Mouse (Mus musculus) myocyte (in vitro differentiated cells): Measurements from ENCODE around the gene Gm42906.

Source experiments
- CEBPB ChIP-seq: IDR thresholded peaks from 2 replicates; pipeline ENCODE4 v1.6.1; 2011; ENCODE audit warnings: mild to moderate bottlenecking, moderate library complexity; ENCODE audit not compliant: poor library complexity, insufficient read depth, severe bottlenecking
- MAX ChIP-seq: IDR thresholded peaks from one replicate; pipeline ENCODE4 v1.6.1; 2011; ENCODE audit warnings: low read depth, mild to moderate bottlenecking, control low read depth
- POLR2A ChIP-seq: IDR thresholded peaks from one replicate; pipeline ENCODE4 v1.6.1; 2011; ENCODE audit warnings: low read depth, mild to moderate bottlenecking, control low read depth, moderate library complexity; ENCODE audit not compliant: insufficient read length
- POLR2AphosphoS2 ChIP-seq: IDR thresholded peaks from one replicate; pipeline ENCODE4 v1.6.1; 2011; ENCODE audit warnings: low read depth, control low read depth; ENCODE audit not compliant: insufficient read length

DNA sequence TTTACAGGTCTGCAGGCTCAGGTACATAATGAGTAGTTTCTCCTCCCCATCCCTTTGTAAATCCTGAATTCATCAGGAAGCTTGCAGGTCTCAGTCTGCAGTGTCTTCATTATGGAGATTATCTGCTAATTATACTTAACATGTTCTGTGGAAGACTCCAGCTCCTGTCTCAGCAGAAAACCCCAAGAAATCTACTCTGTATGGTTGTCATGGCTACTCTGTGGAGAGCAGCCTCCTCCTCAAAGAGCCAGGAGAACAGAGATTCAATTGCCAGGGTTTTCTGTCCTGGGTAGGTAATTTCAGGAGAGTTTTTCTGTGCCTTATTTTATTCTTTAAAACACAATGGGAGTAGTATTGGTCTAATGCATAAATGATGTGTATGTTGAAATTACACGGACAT lies 405.0 kb downstream of the Gm42906 start:
- no peak for TF ChIP-seq CEBPB
- no peak for TF ChIP-seq POLR2A
- no peak for TF ChIP-seq MAX
- no peak for TF ChIP-seq POLR2AphosphoS2
